ENCODE assay signal across 16 mouse cellular contexts in the genomic region with DNA sequence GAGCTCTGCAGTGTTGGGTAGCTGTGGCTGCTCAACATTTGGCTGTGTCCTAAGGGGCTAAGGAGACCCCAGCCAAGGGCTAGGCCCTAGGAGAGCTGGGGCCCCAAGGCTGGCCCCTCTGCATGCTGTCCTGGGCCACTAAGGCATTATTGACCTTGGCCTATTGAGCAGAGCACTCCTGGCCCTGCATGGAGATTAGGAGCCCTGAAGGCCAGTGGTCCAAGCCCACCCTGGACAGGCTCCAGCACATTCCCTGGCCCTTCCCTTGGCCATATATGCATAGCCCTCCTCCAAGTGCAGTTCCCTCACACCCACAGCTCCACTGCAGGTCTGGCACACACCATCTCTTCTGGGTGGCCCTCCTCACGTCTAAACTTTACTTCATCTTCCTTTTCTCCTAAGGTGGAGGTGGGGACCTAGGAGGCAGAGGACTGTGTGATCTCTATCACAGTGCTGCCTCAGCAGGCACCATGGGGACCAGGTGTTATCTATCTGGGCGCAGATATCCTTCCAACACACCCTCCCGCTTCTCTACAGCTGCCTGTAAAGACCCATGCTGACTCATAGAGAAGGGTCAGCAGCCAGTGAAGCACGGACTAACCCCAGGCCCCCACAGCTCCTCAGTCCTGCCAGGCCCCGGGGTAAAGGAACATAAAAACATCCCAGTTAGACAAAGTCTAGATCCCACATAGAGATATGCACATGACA. TPM values are rescaled to one million over a fixed set of nuclear protein-coding genes. Genes with fewer than 3 reads are reported as not detected.
A peak's percentile ranks its signal among the peaks of the same experiment; 100 is the strongest.
DNase-seq lines count a peak whose midpoint lies in the region; ATAC-seq lines count a peak whose summit lies in the region.
"Had no signal": no experiment of that assay in that cellular context is flagged by ENCODE, and none has a peak within 500 bp of the region (broad histone marks: within the 10 kb centered on the region; RNA-seq: fewer than 3 reads in every experiment).

No protein-coding gene starts in this region.

- H3K27me3 ChIP-seq in kidney, embryonic 15.5 days: no peaks in the 10 kb centered on the region
- H3K27me3 ChIP-seq in neural tube, embryonic 13.5 days: no peaks in the 10 kb centered on the region
- no peaks in the 10 kb centered on the region for H3K27me3 ChIP-seq in stomach, embryonic 15.5 days (replicated peaks)
- no peaks in the 10 kb centered on the region for H3K27me3 ChIP-seq in limb, embryonic 10.5 days (ENCODE audit: low read depth, poor library complexity, severe bottlenecking)

- no peak overlapping the region for H3K9ac ChIP-seq in kidney, embryonic 15.5 days
- H3K9ac ChIP-seq in neural tube, embryonic 13.5 days: no peak overlapping the region
- H3K9ac ChIP-seq in stomach, embryonic 15.5 days: no peak overlapping the region
- H3K9ac ChIP-seq: forebrain, postnatal 0 days; hindbrain, embryonic 14.5 days had no signal

- WGBS in kidney, embryonic 15.5 days: 56% methylated on average over 5 of the region's 5 CpGs
- WGBS in neural tube, embryonic 13.5 days: 90% methylated on average over 5 of the region's 5 CpGs
- WGBS in stomach, embryonic 15.5 days: 67% methylated on average over 5 of the region's 5 CpGs
- WGBS in limb, embryonic 10.5 days: 92% methylated on average over 5 of the region's 5 CpGs

- H3K4me2 ChIP-seq in kidney, embryonic 15.5 days: no peak overlapping the region
- H3K4me2 ChIP-seq in neural tube, embryonic 13.5 days: no peak overlapping the region
- H3K4me2 ChIP-seq in stomach, embryonic 15.5 days: no peak overlapping the region
- H3K4me2 ChIP-seq: hindbrain, embryonic 14.5 days had no signal

- ATAC-seq in kidney, embryonic 15.5 days (replicated peaks; ENCODE audit: low FRiP score): peak; percentile 9; the same call in 1 of the 2 replicates
- 0 out of 2 replicates have a peak, but pooled peaks have one; percentile 15 for ATAC-seq in neural tube, embryonic 13.5 days (ENCODE audit: low read depth)
- no peak for ATAC-seq in stomach, embryonic 15.5 days (ENCODE audit: insufficient read depth, low FRiP score, low read depth)
- ATAC-seq: activated CD4-positive, CD25-positive, alpha-beta regulatory T cell, adult 4 months; forebrain, postnatal 0 days had no signal

- H3K4me3 ChIP-seq in kidney, embryonic 15.5 days (replicated peaks): no peak overlapping the region
- no peak overlapping the region for H3K4me3 ChIP-seq in neural tube, embryonic 13.5 days
- H3K4me3 ChIP-seq in stomach, embryonic 15.5 days (replicated peaks): no peak overlapping the region
- H3K4me3 ChIP-seq in limb, embryonic 10.5 days: no peak overlapping the region
- H3K4me3 ChIP-seq: erythroblast, embryonic 14.5 days; midbrain, embryonic 10.5 days had no signal

- peak overlapping the region; percentile 77 for H3K27ac ChIP-seq in kidney, embryonic 15.5 days
- H3K27ac ChIP-seq in neural tube, embryonic 13.5 days (replicated peaks): no peak overlapping the region
- peak overlapping the region; percentile 57 for H3K27ac ChIP-seq in stomach, embryonic 15.5 days
- H3K27ac ChIP-seq in limb, embryonic 10.5 days: no peak overlapping the region; the same call in 1 of the 2 replicates
- H3K27ac ChIP-seq: hindbrain, embryonic 14.5 days; midbrain, embryonic 10.5 days had no signal

- intact Hi-C loops in heart, postnatal 36 days (cut with DNase I): loop anchor here (10.0 kb wide), 1 partner anchor 315 kb away; a partner anchor contains a TSS

- peaks cover 26% of the 10 kb centered on the region for H3K4me1 ChIP-seq in kidney, embryonic 15.5 days
- H3K4me1 ChIP-seq in neural tube, embryonic 13.5 days (replicated peaks): peaks cover 15% of the 10 kb centered on the region
- peaks cover 24% of the 10 kb centered on the region for H3K4me1 ChIP-seq in stomach, embryonic 15.5 days
- H3K4me1 ChIP-seq in limb, embryonic 10.5 days: peaks cover 3% of the 10 kb centered on the region

- no peaks in the 10 kb centered on the region for H3K9me3 ChIP-seq in kidney, embryonic 15.5 days (replicated peaks)
- H3K9me3 ChIP-seq in neural tube, embryonic 13.5 days: no peaks in the 10 kb centered on the region
- H3K9me3 ChIP-seq in stomach, embryonic 15.5 days: no peaks in the 10 kb centered on the region
- H3K9me3 ChIP-seq in limb, embryonic 10.5 days (replicated peaks): no peaks in the 10 kb centered on the region
- H3K9me3 ChIP-seq: midbrain, embryonic 10.5 days had no signal

- peaks cover 88% of the 10 kb centered on the region for H3K36me3 ChIP-seq in kidney, embryonic 15.5 days
- H3K36me3 ChIP-seq in neural tube, embryonic 13.5 days: peaks cover 92% of the 10 kb centered on the region
- H3K36me3 ChIP-seq in stomach, embryonic 15.5 days: peaks cover 56% of the 10 kb centered on the region
- peaks cover 95% of the 10 kb centered on the region for H3K36me3 ChIP-seq in limb, embryonic 10.5 days

- DNase-seq in heart, adult 11 months: peak; percentile 89
- DNase-seq in heart, postnatal 36 days: no peak
- DNase-seq in kidney, postnatal 36 days: no peak
- DNase-seq in neural tube, embryonic 10.5 days (ENCODE audit: extremely low spot score, low spot score): no peak
- no peak for DNase-seq in limb, embryonic 10.5 days (ENCODE audit: low spot score)
- DNase-seq: cerebellum, adult 8-10 months; forebrain, postnatal 0 days; gastrocnemius, postnatal 14 days; thymus, postnatal 36 days had no signal

RNA-seq across cellular contexts. Expression of a gene that starts 5.9 kb away (rescaled TPM):
- under 1 TPM; 0.33 to 0.35 TPM for total RNA-seq in heart, postnatal 36 days (2021)
- 3.1 and 3.5 TPM in 2 replicates for polyA plus RNA-seq in kidney, embryonic 15.5 days (2015; fragmentation: Nextera tagmentation; extraction: Ambion mirVana)
- 2.4 and 3.8 TPM in 2 replicates for polyA plus RNA-seq in neural tube, embryonic 13.5 days (2015; fragmentation: Nextera tagmentation; extraction: Ambion mirVana)
- 2.0 and 2.1 TPM in 2 replicates for polyA plus RNA-seq in stomach, embryonic 15.5 days (2015; fragmentation: Nextera tagmentation; extraction: Ambion mirVana)
- polyA plus RNA-seq in limb, embryonic 10.5 days (2016; fragmentation: Nextera tagmentation; extraction: Ambion mirVana): 1.5 and 1.8 TPM in 2 replicates

RNA-seq across cellular contexts. Expression of a gene that starts 6.4 kb away (rescaled TPM):
- total RNA-seq in heart, postnatal 36 days (2021): 10 to 100 TPM; 14.3 to 19.5 TPM
- polyA plus RNA-seq in kidney, embryonic 15.5 days (2015; fragmentation: Nextera tagmentation; extraction: Ambion mirVana): 121 and 138 TPM in 2 replicates
- polyA plus RNA-seq in neural tube, embryonic 13.5 days (2015; fragmentation: Nextera tagmentation; extraction: Ambion mirVana): 86.4 and 96.5 TPM in 2 replicates
- polyA plus RNA-seq in stomach, embryonic 15.5 days (2015; fragmentation: Nextera tagmentation; extraction: Ambion mirVana): 88.7 and 91.4 TPM in 2 replicates
- polyA plus RNA-seq in limb, embryonic 10.5 days (2016; fragmentation: Nextera tagmentation; extraction: Ambion mirVana): 124 and 141 TPM in 2 replicates

Comparison
In these comparisons a context has a peak if more than half of its experiments do, and no peak if none do; other contexts are left out.
1. H3K27ac ChIP-seq: peak in kidney, embryonic 15.5 days (single experiment) and stomach, embryonic 15.5 days (single experiment); none in neural tube, embryonic 13.5 days (single experiment) and limb, embryonic 10.5 days (single experiment).